Mouse (Mus musculus): Measurements from ENCODE around the gene Defb20. TPM values are rescaled to one million over a fixed set of nuclear protein-coding genes. Genes with fewer than 3 reads are reported as not detected.

The Defb20 gene
- total RNA-seq, 2 experiments from 2014 or later = not detected

GRCm38 (mm10) chr2:152490038-152490437, 13.2 kb downstream of the Defb20 start, which contains the start of gene Defb22:
Gene Defb22, minus strand, starts transcription at chr2:152490138.
- no peak for DNase-seq (ENCODE audit: low spot score)
- intact Hi-C loops (cut with DNase I) = no loop called here

- intact Hi-C loops (cut with DNase I) = no loop called here
- DNase-seq (ENCODE audit: low spot score) = no peak
Observed at GRCm38 (mm10) chr2:152493151-152493550, 16.3 kb downstream of the Defb20 start.

- intact Hi-C loops (cut with DNase I) = no loop called here
- DNase-seq (ENCODE audit: low spot score) = no peak
Observed at GRCm38 (mm10) chr2:152498020-152498419, 21.2 kb downstream of the Defb20 start.

GRCm38 (mm10) chr2:152500204-152500862, 23.5 kb downstream of the Defb20 start:
- no peak for DNase-seq (ENCODE audit: low spot score)
- intact Hi-C loops (cut with DNase I) = no loop called here

GRCm38 (mm10) chr2:152500863-152501229, 24.0 kb downstream of the Defb20 start:
- intact Hi-C loops (cut with DNase I) = no loop called here

GRCm38 (mm10) chr2:152503950-152504349, 27.1 kb downstream of the Defb20 start:
- no peak for DNase-seq (ENCODE audit: low spot score)
- intact Hi-C loops (cut with DNase I) = no loop called here

More at GRCm38 (mm10) chr2:152500863-152501229, 24.0 kb downstream of the Defb20 start:
- DNase-seq (ENCODE audit: low spot score) = no peak

GRCm38 (mm10) chr2:152511592-152511991, 34.7 kb downstream of the Defb20 start, which contains the start of gene Defb26:
Gene Defb26, minus strand, starts transcription at chr2:152511692.
- DNase-seq (ENCODE audit: low spot score) = no peak
- intact Hi-C loops (cut with DNase I) = no loop called here

GRCm38 (mm10) chr2:152516084-152516483, 39.2 kb downstream of the Defb20 start:
- DNase-seq (ENCODE audit: low spot score) = no peak
- intact Hi-C loops (cut with DNase I) = no loop called here

GRCm38 (mm10) chr2:152517981-152518380, 41.1 kb downstream of the Defb20 start, which contains the start of gene Defb28:
Gene Defb28, plus strand, starts transcription at chr2:152518255.
- intact Hi-C loops (cut with DNase I) = no loop called here
- no peak for DNase-seq (ENCODE audit: low spot score)

Other genes with a start within 250 kb of the Defb20 start
- gene Tbc1d20, start 183.2 kb upstream of the Defb20 start, total RNA-seq (2021) = 10 to 100 TPM; 43.1 to 43.5 TPM
- gene Rbck1, start 144.4 kb upstream of the Defb20 start, total RNA-seq (2021) = 10 to 100 TPM; 51.9 to 55.9 TPM
- 1 to 10 TPM; 2.2 to 3.0 TPM for gene Trib3, start 133.0 kb upstream of the Defb20 start, total RNA-seq (2021)
- gene Nrsn2, start 100.4 kb upstream of the Defb20 start, total RNA-seq (2021) = not detected
- gene Sox12, start 79.0 kb upstream of the Defb20 start, total RNA-seq (2021) = 1 to 10 TPM; 9.5 to 9.7 TPM
- 10 to 100 TPM in 1 of 2 experiments, 1 to 10 TPM in 1; 9.7 to 10.1 TPM for gene Zcchc3, start 62.0 kb upstream of the Defb20 start, total RNA-seq (2021)
- 1 to 10 TPM; 2.8 to 3.0 TPM for gene 6820408C15Rik, start 61.5 kb upstream of the Defb20 start, total RNA-seq (2021)
- gene Defb23, start 12.4 kb upstream of the Defb20 start, total RNA-seq (2021) = not detected
- not detected for gene Defb22, start 13.1 kb downstream of the Defb20 start, total RNA-seq (2021)
- gene Defb26, start 34.6 kb downstream of the Defb20 start, total RNA-seq (2021) = not detected
- gene Defb28, start 41.2 kb downstream of the Defb20 start, total RNA-seq (2021) = not detected
- not detected for gene Defb29, start 63.0 kb downstream of the Defb20 start, total RNA-seq (2021)
- gene Gm17416, start 92.3 kb downstream of the Defb20 start, total RNA-seq (2021) = not detected
- gene Defb21, start 95.7 kb downstream of the Defb20 start, total RNA-seq (2021) = not detected
- not detected for gene Defb19, start 103.2 kb downstream of the Defb20 start, total RNA-seq (2021)
- gene Defb45, start 122.3 kb downstream of the Defb20 start, total RNA-seq (2021) = not detected
- gene Defb36, start 127.3 kb downstream of the Defb20 start, total RNA-seq (2021) = not detected
- gene Defb25, start 146.0 kb downstream of the Defb20 start, total RNA-seq (2021) = not detected
- gene Rem1, start 149.9 kb downstream of the Defb20 start, total RNA-seq (2021) = 1 to 10 TPM; 7.7 to 8.5 TPM
- 10 to 100 TPM; 35.1 to 38.5 TPM for gene H13, start 192.4 kb downstream of the Defb20 start, total RNA-seq (2021)
- gene Mcts2, start 210.0 kb downstream of the Defb20 start, total RNA-seq (2021) = 10 to 100 TPM; 17.7 to 18.5 TPM